Mouse (Mus musculus) retina, adult 2 months (tissue): ENCODE data around the gene Mylk.
A peak's percentile ranks its signal among the peaks of the same experiment; 100 is the strongest.

Experiments
- DNase-seq: peaks from one replicate; pipeline ENCODE4 v3.0.0-alpha.2; 2012; ENCODE audit warnings: low read depth, low spot score

The Mylk gene

DNA sequence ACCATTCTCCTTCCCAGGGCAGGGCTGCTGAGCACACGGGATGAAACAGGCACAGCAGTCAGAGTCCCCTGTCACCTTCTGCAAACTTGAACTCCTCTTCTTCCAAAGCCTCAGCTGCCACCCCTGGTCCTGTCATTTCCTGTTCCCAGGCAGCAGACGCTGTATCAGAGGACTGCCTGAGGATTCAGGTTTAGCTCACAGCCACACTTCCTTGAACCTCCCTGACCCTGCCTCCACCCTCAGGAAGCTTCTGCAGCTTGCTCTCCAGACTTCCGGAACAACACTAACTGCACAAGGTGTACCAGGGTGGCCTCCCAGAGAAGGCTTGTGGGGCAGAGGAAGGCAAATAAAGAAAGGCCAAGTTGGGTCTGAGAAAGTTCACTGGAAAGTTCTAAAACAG, 102.6 kb downstream of the Mylk start:
- DNase-seq: no peak

GRCm38 (mm10) chr16:34854066-34854465, 109.1 kb downstream of the Mylk start:
- peak; percentile 70 for DNase-seq

- DNase-seq: no peak
These were observed 110.1 kb downstream of the Mylk start for GRCm38 (mm10) chr16:34855136-34855535.

DNA sequence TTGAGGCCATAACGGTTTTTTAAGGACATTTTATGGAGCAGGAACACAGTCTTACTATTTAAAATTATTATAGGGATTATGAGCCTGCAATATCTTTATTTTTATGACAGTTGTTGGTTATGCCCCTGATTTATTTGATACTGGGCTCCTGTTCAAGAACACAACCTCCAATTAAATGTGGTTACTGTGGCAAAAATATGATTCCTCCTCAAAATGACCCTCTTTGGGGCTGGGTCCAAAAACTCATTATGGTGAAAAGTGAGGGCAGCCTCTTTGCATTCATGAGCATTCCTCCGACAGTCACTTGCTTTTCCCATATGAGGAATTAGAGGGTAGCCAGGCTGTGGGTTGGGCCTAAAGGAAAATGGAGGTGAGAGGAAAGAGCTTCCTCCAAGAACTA, 110.7 kb downstream of the Mylk start:
- no peak for DNase-seq

- DNase-seq: no peak
These were observed 112.6 kb downstream of the Mylk start for GRCm38 (mm10) chr16:34857631-34858030.

- no peak for DNase-seq
These were observed 115.8 kb downstream of the Mylk start for GRCm38 (mm10) chr16:34860761-34861160.

- no peak for DNase-seq
These were observed 116.8 kb downstream of the Mylk start for GRCm38 (mm10) chr16:34861744-34862365.

GRCm38 (mm10) chr16:34865373-34865772, 120.4 kb downstream of the Mylk start:
- no peak for DNase-seq

GRCm38 (mm10) chr16:34867217-34867616, 122.2 kb downstream of the Mylk start:
- peak; percentile 20 for DNase-seq

GRCm38 (mm10) chr16:34880031-34880778, 135.2 kb downstream of the Mylk start:
- DNase-seq: no peak

- DNase-seq: no peak
These were observed 135.8 kb downstream of the Mylk start for GRCm38 (mm10) chr16:34880815-34881214.

- DNase-seq: no peak
These were observed 142.0 kb downstream of the Mylk start for GRCm38 (mm10) chr16:34887037-34887436.

DNA sequence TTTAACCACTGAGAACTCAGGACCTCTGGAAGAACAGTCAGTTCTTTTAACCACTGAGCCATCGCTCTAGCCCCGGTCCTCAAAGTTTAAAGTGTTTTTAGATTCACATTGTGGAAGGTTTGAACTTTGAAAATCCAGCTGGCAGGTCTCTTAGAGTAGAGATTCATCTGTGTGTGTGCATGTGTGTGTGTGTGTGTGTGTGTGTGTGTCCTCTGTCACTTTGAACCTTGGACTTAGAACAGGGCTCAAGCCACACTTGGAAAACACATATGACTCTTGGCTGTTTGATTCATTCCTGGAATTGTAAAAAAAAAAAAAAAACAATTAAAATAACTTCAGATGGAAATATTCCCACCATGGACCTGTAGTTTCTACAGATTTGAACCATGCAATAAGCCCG, 149.0 kb downstream of the Mylk start:
- DNase-seq: no peak

DNA sequence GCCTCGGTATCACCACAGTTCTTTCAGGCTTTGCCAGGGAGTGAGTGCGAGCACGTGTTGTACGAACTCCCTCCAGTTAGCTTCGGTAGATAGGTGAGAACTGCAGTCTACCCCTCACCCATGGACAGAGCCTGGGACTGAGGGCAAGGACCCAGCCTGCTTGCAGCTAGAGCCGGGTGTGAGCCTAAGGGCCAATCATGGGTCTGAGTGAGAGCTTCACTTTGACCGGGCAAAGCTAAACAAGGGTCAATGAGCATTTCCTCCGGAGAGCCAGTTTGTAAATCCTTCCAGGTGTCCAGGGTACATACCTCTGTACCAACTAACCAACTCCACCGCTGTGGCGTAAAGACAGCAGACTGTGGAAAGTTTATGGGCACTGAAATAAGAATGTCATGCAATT, 150.9 kb downstream of the Mylk start:
- DNase-seq: no peak

GRCm38 (mm10) chr16:34896996-34897395, 152.0 kb downstream of the Mylk start:
- DNase-seq: no peak

DNA sequence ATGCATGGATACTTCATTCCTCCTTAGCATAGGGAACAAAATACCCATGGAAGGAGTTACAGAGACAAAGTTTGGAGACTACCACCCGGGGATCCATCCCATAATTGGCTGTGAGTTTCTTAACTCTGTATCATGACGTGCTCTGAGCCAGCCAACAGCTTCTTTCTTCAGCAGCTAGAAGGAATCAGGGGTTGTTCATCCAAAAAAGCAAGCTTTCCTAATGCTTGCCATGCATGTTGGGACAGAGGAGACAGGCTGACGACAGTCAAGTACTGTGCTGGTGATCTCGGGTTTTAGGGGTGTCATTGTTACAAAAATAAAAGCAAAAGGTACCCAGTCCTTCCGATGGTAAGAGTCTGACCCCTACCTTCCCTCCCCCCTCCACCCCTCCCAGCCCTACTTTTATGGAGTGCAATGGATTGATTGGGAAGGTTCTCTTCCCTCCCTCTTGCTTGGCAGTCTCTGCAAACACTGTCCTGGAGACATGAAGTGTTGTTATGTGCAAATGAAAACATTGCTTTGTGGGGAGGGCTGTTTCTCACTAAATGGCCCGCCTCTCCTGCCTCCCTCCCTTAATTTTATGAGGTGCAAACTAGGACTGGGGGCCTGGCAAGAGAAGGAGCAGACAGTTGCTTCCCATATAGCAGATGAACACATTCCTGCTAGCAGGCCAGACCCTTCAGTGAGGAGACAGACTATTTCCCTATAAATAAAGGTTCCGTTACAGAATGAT, 153.2 kb downstream of the Mylk start:
- no peak for DNase-seq

DNA sequence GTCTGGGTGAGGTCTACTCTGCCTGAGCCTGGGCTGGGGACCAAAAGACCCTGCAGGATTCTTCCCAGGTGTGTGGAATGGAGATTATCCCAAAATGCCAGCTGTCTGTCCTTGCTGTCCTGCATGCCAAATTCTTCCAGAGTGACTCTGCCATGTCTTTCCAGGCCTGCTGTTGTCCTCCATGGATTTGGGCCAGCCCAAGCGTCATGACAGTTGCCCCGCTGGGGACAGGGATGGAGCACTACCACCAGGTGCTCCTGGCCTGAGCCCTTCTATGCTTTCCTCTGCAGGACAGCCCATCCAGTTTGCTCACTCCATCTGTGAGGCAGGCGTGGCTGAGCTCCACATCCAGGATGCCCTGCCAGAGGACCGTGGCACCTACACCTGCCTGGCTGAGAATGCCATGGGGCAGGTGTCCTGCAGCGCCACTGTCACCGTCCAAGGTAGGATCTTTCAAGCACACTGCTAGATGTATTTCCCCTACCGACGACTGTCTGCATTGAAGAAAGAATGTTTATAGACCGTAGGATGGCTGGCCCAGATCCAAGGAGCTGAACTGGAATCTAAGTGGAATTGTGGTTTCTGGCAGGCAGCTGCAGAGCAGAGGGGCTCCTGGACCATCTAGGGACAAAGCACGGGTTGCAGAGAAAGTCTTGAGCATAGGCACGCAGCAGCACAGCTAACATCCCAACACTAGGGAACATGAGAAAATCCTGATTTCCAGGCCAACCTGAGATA, 154.2 kb downstream of the Mylk start:
- no peak for DNase-seq

GRCm38 (mm10) chr16:34899997-34900396, 155.0 kb downstream of the Mylk start:
- peak; percentile 32 for DNase-seq

GRCm38 (mm10) chr16:34900471-34900870, 155.5 kb downstream of the Mylk start:
- DNase-seq: no peak

- DNase-seq: peak; percentile 44
These were observed 156.0 kb downstream of the Mylk start for GRCm38 (mm10) chr16:34901031-34901430.

DNA sequence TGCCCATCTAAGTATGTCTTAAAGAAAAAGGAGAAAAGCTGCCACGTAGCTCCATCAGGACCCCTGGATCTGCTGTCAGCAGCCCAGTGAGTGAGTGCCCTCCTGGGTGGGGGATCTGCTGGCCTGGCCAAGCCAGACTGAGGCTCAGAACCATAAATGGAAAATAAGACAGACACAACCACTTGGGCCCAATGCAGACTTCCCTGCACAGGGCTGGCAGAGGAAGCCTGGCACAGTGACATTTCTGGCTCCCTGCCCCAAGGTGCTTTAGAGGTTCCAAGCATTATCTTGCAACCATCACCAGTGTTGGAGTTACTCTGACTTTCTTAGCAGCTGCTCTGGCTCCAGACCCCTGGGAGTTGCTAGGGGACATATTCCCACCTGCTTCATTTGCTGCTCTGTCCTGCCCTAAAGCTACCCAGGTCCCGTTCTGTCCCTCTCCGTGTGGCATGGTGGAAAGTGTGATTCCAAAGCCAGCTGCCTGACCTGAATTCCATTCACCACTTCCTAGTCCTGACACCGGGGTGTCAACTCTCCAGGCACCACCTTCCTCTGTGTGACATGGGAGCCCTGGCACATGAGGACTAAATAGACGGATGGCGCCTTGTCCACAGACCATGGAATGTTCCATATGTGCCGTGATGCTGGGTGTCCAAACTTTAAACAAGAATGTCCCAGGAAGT, 156.7 kb downstream of the Mylk start:
- no peak for DNase-seq
